Mouse (Mus musculus) inflammation-experienced regulatory T-cells, adult 6 months (primary cell): Measurements from ENCODE around the gene D10Wsu102e. TPM values are rescaled to one million over a fixed set of nuclear protein-coding genes. Genes with fewer than 3 reads are reported as not detected.
"Not testable (repeated sequence)": the region's sequence is repeated elsewhere in the genome, so short reads cannot be mapped to it uniquely, and the experiment has no call there.

Experiments
- ATAC-seq: one replicate; pipeline ENCODE4 v1.8.0; 2017
- polyA plus RNA-seq, 3 experiments: library from polyadenylated mRNA; unstranded; fragments of 100-300 nt; shearing (Covaris generic); gene quantifications; one replicate each; pipeline ENCODE4 v1.2.1; 2017

The D10Wsu102e gene
- polyA plus RNA-seq, 3 experiments from 2014 or later = 0.82 to 1.0 (median 0.83) TPM

- ATAC-seq = no peak
These were observed 12.5 kb upstream of the D10Wsu102e start for GRCm38 (mm10) chr10:83347494-83347893.

- no peak for ATAC-seq
These were observed 9.3 kb upstream of the D10Wsu102e start for GRCm38 (mm10) chr10:83350689-83351088.

DNA sequence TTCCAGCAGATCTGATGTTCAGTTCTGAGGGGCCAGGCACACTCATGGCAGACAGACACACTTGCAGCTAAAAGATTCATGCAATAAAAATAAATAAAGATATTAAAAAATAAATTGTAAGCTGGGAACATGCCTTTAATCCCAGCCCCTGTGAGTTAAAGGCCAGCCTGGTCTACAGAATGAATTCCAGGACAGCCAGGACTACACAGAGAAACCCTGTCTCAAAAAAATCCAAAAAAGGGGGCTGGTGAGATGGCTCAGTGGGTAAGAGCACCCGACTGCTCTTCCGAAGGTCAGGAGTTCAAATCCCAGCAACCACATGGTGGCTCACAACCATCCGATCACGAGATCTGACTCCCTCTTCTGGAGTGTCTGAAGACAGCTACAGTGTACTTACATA, 8.2 kb upstream of the D10Wsu102e start:
- not testable (repeated sequence) for ATAC-seq

- ATAC-seq = no peak
These were observed 6.2 kb upstream of the D10Wsu102e start for GRCm38 (mm10) chr10:83353680-83354332.

GRCm38 (mm10) chr10:83354333-83354719, 5.7 kb upstream of the D10Wsu102e start:
- ATAC-seq = no peak

GRCm38 (mm10) chr10:83356416-83356815, 3.6 kb upstream of the D10Wsu102e start:
- ATAC-seq = no peak

- ATAC-seq = no peak
These were observed 570 bp upstream of the D10Wsu102e start for GRCm38 (mm10) chr10:83359451-83359850.

GRCm38 (mm10) chr10:83360356-83360755, 335 bp downstream of the D10Wsu102e start:
- ATAC-seq = peak; percentile 9

- peak; percentile 36 for ATAC-seq
These were observed 1.8 kb downstream of the D10Wsu102e start for GRCm38 (mm10) chr10:83361643-83362382.

GRCm38 (mm10) chr10:83363451-83363850, 3.4 kb downstream of the D10Wsu102e start:
- ATAC-seq = no peak

DNA sequence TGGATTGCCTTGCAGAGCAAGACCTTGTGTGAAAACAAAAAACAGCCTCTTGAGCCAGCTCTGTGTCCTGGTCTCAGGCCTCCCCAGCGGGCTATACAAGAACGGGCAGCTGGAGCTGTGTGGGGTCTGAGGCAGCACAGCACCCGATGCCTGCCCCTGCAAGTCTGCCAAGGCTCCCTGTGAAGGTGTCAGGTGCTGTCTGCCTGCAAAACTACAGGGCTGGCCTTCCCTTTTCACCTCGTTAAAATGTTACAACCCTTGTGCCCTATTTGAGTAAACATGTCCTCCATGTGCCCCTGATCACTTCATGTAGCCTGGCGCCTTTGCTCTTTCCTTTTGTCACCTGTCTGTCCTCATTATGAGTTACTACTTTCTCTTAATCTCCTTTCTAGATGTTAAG, 8.9 kb downstream of the D10Wsu102e start:
- no peak for ATAC-seq

- ATAC-seq = no peak
These were observed 14.1 kb downstream of the D10Wsu102e start for GRCm38 (mm10) chr10:83374045-83374656.

DNA sequence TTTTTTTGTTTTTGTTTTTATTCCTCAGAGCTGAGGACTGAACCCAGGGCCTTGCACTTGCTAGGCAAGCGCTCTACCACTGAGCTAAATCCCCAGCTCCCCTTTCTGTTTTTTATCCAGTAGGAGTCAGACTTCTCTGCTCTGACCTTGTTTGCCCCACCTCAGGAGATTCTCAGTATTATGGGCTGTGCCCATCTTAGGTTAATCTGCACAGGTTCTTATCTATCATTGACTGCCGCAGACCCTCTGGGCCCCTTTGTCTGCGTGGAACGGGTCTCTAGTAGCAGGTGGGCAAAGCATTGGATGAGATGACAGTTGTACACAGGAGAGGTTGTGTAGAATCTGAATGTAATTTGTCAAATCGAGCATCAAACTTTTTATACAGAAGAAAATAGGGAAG, 15.4 kb downstream of the D10Wsu102e start:
- not testable (repeated sequence) for ATAC-seq

DNA sequence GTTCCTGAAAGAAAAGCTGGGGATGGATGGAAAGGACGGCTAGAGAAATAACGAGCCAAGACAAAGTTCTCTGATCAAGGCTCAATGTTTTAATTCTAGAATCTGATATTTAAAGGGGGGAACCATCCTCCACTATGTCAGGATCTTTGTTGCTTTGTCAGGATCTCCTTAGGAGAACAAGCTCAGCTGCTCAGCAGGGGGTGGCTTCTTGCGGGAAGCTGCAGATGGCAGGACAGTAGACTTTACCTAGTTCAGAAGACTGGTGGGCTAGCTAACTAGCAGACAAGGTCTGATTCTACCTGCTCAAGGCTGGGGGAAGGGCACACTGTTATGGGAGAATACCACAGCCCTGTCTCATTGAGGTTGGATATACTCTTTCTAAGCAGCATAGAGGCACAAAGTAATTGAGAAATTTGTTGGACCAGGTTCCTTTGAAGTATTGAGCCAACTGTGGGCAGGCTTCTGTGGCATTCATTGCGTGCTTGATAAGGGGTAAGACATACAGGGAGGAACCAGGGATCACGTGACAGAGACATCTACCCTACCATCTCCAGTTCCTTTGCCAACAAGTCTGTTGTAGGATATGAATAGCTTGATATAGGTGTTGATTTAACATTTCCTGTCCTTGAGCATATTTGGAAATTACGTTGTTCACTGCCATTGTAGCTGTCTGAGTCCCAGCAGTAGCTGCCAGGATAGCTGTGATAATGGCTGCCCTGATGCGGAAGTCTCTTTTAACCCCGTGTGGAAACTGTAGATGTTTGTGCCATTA, 17.1 kb downstream of the D10Wsu102e start:
- no peak for ATAC-seq

- no peak for ATAC-seq
These were observed 18.2 kb downstream of the D10Wsu102e start for GRCm38 (mm10) chr10:83378083-83378833.

GRCm38 (mm10) chr10:83380501-83380900, 20.5 kb downstream of the D10Wsu102e start:
- ATAC-seq = no peak

DNA sequence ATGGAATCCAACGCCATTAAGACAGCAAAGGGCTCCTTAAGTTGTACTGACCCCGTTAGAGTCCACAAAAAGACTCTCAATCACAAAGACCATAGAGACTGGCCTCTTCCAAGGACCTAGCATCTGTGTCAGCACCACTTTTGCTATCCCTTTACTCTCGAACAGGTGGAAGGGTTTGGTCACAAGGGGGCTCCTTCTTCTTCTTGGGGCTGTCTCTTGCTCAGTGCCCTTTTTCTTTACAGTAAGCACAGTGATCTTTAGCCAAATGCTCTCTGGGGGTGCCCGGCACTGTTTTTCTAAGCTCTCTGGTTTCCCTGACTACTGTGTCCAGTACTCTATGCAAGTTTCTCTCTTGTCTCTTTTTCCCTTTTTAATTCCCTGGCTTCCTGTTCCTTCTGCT, 22.5 kb downstream of the D10Wsu102e start:
- ATAC-seq = no peak

DNA sequence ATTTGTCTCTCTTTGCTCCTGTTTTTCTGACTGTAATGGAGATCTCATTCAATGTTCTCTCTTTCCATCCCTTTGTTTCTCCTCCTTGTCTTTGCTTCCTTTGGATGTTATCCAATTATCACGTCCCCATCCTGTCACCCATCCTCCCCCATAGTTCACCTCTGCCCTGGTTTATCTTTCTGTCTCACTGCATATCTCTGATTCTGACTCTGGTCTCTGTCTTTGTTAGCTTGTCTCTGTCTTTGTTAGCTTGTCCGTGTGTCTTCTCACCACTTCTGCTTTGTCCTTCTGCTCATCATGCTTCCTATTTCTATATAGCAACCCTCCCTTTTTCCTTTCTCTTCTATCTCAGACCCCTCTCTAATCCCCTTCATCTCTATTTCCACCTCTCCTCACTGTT, 23.0 kb downstream of the D10Wsu102e start:
- ATAC-seq = no peak

- ATAC-seq = no peak
These were observed 23.8 kb downstream of the D10Wsu102e start for GRCm38 (mm10) chr10:83383863-83384262.

DNA sequence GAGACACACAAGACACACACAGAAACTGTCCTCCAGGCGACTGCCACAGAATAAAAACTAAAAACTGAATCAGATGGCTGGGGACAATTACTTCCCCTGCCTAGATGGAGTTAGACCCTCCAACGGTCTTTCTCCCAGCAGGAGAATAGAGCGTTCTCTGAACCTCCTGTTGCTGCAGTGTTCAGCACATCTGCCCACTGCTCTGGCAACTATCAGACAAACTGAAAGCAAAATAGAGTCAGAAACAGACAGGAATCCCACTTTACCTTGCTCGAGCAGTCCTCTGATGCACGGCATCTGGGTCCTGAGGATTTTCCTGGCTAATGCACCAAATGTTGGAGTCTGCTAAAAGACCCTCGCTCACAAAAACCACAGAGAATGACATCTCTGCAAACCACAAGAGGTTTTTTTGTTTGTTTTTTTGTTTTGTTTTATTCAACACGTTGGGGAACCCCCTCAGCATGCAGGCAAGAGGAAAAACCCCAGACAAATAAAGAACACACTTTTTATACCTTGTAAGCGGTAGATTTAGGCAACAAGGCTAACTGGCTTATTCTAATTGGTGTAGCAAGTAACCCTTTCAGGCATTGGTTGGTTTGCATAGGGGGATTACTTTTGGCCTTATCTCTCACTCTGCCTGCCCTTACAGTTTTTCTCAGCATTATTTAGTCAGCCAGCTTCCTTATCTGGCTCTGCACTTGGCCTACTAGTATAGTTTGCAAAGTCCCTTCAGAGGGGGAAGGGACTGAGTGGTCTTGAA, 24.6 kb downstream of the D10Wsu102e start:
- ATAC-seq = no peak

DNA sequence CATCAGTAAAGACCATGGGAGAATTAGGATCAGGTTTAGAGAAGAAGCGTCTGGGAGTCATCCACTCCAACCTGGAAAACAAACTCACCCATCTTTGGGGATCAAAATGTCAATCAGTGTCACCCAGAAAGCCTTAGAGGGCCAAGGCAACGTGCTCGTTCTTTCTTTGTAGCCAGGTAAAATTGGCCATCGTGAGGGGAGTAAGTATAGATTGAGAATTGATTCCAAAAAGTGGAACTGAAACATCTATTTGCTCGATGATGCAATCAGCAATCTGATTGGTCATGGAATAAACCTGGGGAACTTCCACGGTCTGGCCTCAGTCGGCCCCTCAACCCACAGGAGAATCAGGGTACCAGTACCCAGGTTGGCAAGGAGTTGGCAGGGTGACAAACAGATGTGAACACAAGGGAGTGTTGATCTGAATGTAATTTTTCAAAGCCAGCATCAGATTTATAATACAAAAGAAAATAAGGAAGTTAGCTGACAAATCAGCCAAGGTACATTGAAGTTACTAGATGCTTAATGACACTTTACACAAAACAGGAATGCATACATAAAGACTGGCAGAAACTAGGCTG, 25.4 kb downstream of the D10Wsu102e start:
- no peak for ATAC-seq
